Mouse (Mus musculus) embryonic stem cell, embryonic (primary cell): ENCODE results near the gene Stk39.

Experiments
- CTCF ChIA-PET, 4 experiments: fragments of 300-600 bp in 2 of 4; fragments of 350-600 bp in 2 of 4; sonication (Branson Sonifier 250); formaldehyde crosslinking; loops; one replicate each; lab custom pipeline; 2022; ENCODE audit warnings: inconsistent platforms in 2 of 4; lab: Charles Lee
- POLR2A ChIA-PET, 4 experiments: fragments of 300-600 bp in 2 of 4; fragments of 350-600 bp in 2 of 4; sonication (Branson Sonifier 250); formaldehyde crosslinking; loops; one replicate each; lab custom pipeline; 2022; ENCODE audit warnings: antibody characterized with exemption in 4 of 4, inconsistent platforms in 1 of 4; lab: Charles Lee

The Stk39 gene

DNA sequence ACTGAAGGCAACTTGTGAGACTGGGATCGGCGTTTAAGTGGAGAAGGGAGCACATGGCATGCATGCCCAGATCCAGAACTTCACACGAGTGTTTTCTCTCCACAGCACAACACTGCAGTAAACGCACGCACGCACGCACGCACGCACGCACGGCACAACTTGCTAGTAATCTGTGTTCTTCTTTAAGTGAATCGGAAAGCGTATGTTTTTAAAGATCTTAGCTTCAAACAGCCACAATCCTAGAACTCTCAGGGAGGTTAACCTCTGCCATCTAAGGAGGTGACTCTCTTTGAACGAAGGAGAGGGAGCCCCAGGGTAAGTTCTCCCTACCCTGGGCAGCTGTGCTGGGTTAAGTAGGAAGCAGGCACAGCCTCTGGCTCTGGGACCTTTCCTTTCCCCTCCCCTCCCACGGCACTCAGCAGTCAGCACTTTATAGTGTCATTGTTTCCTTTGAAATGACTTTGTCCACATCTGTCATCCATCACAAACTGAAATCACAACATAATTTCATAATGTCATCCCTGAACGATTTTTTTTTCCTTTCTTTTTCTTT lies 66.8 kb downstream of the Stk39 start:
- ChIA-PET CTCF (no interaction called here), POLR2A (interaction anchor here in 2 of 4 experiments (0.7 kb wide), 3 partner anchors 66 to 553 kb away, joined by 3 to 8 read pairs (median 3); no protein-coding TSS in a partner anchor)

- POLR2A ChIA-PET, result no interaction called here
- CTCF ChIA-PET, result no interaction called here
These were observed 67.5 kb downstream of the Stk39 start for GRCm38 (mm10) chr2:68404274-68405162.

- ChIA-PET CTCF (no interaction called here), POLR2A (interaction anchor here in 1 of 4 experiments (0.6 kb wide), 1 partner anchor 15 kb away, joined by 3 read pairs; no protein-coding TSS in a partner anchor)
These were observed 78.2 kb downstream of the Stk39 start for GRCm38 (mm10) chr2:68393611-68394549.

GRCm38 (mm10) chr2:68387824-68388582 lies 84.1 kb downstream of the Stk39 start:
- CTCF ChIA-PET, result no interaction called here
- POLR2A ChIA-PET, result no interaction called here

DNA sequence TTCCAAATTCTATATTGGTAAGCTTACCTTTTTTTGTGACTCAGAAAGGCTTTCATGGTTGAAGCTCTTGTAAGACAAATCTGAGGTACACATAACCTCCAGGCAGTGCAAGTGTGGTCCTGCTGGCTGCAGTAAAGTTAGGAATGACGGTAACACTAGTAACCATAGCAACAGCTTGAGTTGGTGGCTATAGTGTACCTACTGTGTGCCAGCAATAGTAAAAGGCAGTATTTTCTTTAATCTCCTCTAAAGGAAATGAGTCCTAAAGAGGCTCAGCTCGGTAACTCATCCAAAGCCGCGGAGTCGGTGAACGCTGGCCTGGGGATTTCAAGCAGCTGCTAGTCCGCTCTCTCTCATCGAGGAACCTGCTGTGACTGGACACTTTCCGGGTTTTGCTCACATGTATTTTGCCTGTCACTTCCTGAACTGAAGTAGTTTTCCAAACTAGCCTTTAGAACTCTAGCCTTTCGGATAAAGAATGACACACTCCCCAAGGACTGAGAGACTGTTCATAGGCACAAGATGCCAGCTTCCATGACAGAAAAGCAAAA lies 85.7 kb downstream of the Stk39 start:
- CTCF ChIA-PET, result interaction anchor here in 2 of 4 experiments (1.0 to 1.5 kb wide), 3 partner anchors 21 to 36 kb away, joined by 3 to 6 read pairs (median 3); no protein-coding TSS in a partner anchor
- POLR2A ChIA-PET, result interaction anchor here in 3 of 4 experiments (0.6 to 1.9 kb wide), 6 partner anchors 9 to 88 kb away, joined by 3 to 7 read pairs (median 4); partner anchors contain the start of gene Stk39 (in 1 of the 3)

DNA sequence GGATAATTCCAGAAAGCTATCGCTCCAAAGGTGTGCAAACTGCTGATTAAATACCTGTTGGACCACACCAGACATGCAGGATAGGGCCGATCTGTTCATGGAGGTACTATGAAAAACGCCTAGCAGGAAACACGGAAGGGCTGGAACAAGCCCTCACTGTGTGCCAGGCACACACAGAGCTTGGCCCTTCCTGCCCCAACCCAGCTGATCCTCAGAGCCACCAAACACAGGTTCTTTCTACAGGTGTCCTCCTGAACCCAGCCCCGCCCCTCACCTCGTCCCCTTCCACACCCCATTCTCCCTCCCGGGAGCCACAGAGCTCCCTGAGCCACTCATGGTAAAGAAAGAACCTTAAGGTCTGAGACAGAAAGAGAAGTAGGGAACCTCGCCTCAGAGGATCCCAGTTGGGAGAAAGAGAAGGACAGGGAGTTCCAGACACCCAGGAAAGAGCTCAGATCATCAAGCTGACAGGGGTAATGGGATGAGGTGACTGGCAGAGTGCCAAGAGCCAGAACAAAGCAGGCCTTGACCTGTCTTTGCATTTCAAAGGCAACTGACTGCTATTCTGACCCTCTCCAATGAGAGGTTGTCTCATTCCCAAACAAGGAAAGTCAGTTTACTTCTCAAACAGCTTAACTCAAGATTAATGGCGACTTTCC lies 86.3 kb downstream of the Stk39 start:
- CTCF ChIA-PET, result interaction anchor here in 3 of 4 experiments (0.5 to 1.5 kb wide), 4 partner anchors 19 to 35 kb away, joined by 3 to 6 read pairs (median 4); no protein-coding TSS in a partner anchor
- POLR2A ChIA-PET, result interaction anchor here in 3 of 4 experiments (0.6 to 1.9 kb wide), 6 partner anchors 8 to 87 kb away, joined by 3 to 7 read pairs (median 4); partner anchors contain the start of gene Stk39 (in 1 of the 3)

- ChIA-PET POLR2A (no interaction called here), CTCF (no interaction called here)
These were observed 88.1 kb downstream of the Stk39 start for GRCm38 (mm10) chr2:68383964-68384363.

- CTCF ChIA-PET, result no interaction called here
- POLR2A ChIA-PET, result no interaction called here
These were observed 89.5 kb downstream of the Stk39 start for GRCm38 (mm10) chr2:68382394-68383059.

DNA sequence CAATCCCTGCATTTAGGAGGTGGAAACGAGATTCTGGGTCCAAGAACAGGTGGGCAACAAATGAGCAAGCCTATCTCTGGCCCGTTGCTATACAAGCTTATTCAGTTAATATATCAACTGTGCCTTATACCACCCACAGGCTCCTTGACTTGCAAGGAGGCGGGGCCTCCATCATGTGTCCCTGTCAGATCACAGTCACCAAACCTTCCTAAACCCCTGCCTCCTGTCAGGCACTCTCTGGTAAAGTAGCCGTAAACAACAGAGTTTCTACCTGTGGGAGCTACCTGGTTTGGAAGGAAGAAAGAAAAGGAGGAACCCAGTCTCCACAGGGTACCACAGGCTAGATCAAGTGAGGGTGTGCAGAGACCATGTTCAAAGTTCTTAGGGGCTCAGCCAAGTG lies 90.2 kb downstream of the Stk39 start:
- CTCF ChIA-PET, result no interaction called here
- POLR2A ChIA-PET, result interaction anchor here in 1 of 4 experiments (0.9 kb wide), 1 partner anchor 22 kb away, joined by 3 read pairs; no protein-coding TSS in a partner anchor

DNA sequence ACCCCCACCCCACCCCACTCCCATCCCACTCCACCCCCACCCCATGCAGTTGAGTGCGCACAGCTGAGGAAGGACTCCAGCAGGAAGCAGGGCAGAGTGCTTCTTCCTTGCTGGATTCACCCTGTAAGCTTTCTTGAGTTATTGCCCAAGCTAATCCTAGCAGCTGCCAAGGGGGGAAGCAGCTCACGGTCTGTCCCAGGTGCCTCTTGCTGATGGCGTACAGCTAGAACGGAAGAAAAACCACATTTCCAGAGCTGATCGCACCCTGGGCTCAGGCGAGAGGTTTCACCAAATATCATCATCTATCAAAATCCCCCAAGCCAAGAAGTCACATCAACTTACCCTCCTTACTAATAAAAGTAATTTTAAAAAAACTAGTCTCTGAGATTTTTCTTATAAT lies 90.9 kb downstream of the Stk39 start:
- ChIA-PET POLR2A (interaction anchor here in 1 of 4 experiments (0.9 kb wide), 1 partner anchor 22 kb away, joined by 3 read pairs; no protein-coding TSS in a partner anchor), CTCF (no interaction called here)

DNA sequence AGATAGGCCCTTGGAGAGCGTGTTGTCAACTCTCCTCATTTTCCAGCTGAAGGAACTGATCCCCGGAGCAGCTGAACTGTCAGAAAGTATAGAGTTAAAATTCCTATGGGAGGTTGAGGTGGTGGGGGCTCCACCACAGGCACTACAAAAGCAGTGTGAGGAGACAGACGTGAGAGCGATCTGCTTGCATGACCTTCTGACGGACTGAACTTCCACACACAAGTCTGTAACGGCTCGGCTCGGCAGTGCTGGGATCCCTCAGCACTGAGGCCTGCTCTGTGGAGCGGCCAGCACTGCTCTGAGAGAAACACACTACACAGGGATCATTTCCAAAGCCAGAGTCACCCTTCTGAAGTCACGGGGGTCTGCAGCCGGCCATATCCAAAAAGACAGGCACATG lies 92.4 kb downstream of the Stk39 start:
- POLR2A ChIA-PET, result no interaction called here
- CTCF ChIA-PET, result interaction anchor here in 1 of 4 experiments (0.7 kb wide), 1 partner anchor 1326 kb away, joined by 3 read pairs; no protein-coding TSS in a partner anchor

DNA sequence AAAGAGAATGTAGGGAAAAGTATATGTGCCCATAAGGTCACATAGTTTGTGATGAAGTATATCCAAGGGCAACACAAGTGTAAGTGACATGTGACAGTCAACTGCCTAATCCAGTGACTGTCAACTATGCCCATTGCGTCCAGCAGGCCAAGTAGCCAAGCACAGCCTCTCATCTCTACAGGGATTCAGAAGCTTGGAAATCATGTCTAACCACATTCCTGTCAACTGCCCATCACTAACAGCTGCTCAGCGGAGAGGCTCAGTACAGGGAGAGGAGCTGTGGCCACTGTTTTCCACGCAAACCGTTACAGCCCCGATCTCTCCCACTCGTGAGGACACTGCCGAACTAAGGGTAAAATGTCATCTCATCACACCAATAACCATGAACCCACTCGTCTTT lies 93.7 kb downstream of the Stk39 start:
- POLR2A ChIA-PET, result interaction anchor here in 1 of 4 experiments (0.5 to 1.7 kb wide), 2 partner anchors 8 to 1913 kb away, joined by 4 to 6 read pairs; no protein-coding TSS in a partner anchor
- CTCF ChIA-PET, result interaction anchor here in 2 of 4 experiments (0.7 to 1.9 kb wide), 2 partner anchors 14 to 1483 kb away, joined by 4 to 6 read pairs; no protein-coding TSS in a partner anchor

GRCm38 (mm10) chr2:68377251-68377681 lies 94.8 kb downstream of the Stk39 start:
- CTCF ChIA-PET, result interaction anchor here in 2 of 4 experiments (0.6 to 1.9 kb wide), 4 partner anchors 11 to 625 kb away, joined by 3 to 6 read pairs (median 4); no protein-coding TSS in a partner anchor
- POLR2A ChIA-PET, result interaction anchor here in 3 of 4 experiments (0.7 to 1.7 kb wide), 4 partner anchors 9 to 13 kb away, joined by 3 to 7 read pairs (median 4); no protein-coding TSS in a partner anchor

GRCm38 (mm10) chr2:68376660-68377059 lies 95.4 kb downstream of the Stk39 start:
- POLR2A ChIA-PET, result interaction anchor here in 2 of 4 experiments (0.9 to 1.7 kb wide), 3 partner anchors 9 to 12 kb away, joined by 3 to 7 read pairs (median 5); no protein-coding TSS in a partner anchor
- CTCF ChIA-PET, result interaction anchor here in 2 of 4 experiments (0.6 to 1.9 kb wide), 4 partner anchors 10 to 625 kb away, joined by 3 to 6 read pairs (median 4); no protein-coding TSS in a partner anchor

GRCm38 (mm10) chr2:68374202-68374601 lies 97.9 kb downstream of the Stk39 start:
- ChIA-PET POLR2A (no interaction called here), CTCF (interaction anchor here in 3 of 4 experiments (0.6 to 1.4 kb wide), 3 partner anchors 10 to 489 kb away, joined by 3 to 4 read pairs (median 3); no protein-coding TSS in a partner anchor)
